Mouse (Mus musculus): ENCODE measurements around the gene Dusp7. TPM values are rescaled to one million over a fixed set of nuclear protein-coding genes. Genes with fewer than 3 reads are reported as not detected.

Gene Dusp7
- total RNA-seq, 1 experiment: 4.5 TPM

- in situ Hi-C loops (cut with MboI; ENCODE audit: low sequenced_read_pairs in 2 of 2, unreplicated experiment in 2 of 2): no loop called here
- TF ChIP-seq ZC3H11A (IDR thresholded peaks at IDR 0.05; ENCODE audit: borderline replicate concordance, low read depth, low read length) (no peak), MAFK (IDR thresholded peaks at IDR 0.05; ENCODE audit: insufficient read depth, low read depth, low read length) (no peak)
- no peak for DNase-seq (ENCODE audit: low read depth, low spot score)
- H3K36me3 ChIP-seq (ENCODE audit: control insufficient read depth, insufficient read depth, low read length, poor library complexity, severe bottlenecking): no peaks in the 10 kb centered on the region
- peaks cover 0 to 8% of the 10 kb centered on the region in 2 experiments; a peak in 2 of 4 replicates for H3K4me1 ChIP-seq (ENCODE audit: control insufficient read depth in 2 of 2, insufficient read depth in 2 of 2, low read length in 2 of 2, poor library complexity in 1 of 2)
- H3K27ac ChIP-seq (ENCODE audit: insufficient read depth, low read depth, low read length, poor library complexity, severe bottlenecking): no peak overlapping the region
- no peak overlapping the region for H3K9ac ChIP-seq (ENCODE audit: insufficient read depth, low read depth, low read length, poor library complexity, severe bottlenecking)
- H3K4me3 ChIP-seq (ENCODE audit: insufficient read depth in 1 of 2, low read depth in 1 of 2, low read length in 2 of 2, poor library complexity in 1 of 2, severe bottlenecking in 1 of 2): no peak overlapping the region
- no peaks in the 10 kb centered on the region for H3K9me3 ChIP-seq (ENCODE audit: control insufficient read depth, insufficient read depth, low read depth, low read length)
These were observed 45.2 kb downstream of the Dusp7 start for GRCm38 (mm10) chr9:106413606-106414005.

DNA sequence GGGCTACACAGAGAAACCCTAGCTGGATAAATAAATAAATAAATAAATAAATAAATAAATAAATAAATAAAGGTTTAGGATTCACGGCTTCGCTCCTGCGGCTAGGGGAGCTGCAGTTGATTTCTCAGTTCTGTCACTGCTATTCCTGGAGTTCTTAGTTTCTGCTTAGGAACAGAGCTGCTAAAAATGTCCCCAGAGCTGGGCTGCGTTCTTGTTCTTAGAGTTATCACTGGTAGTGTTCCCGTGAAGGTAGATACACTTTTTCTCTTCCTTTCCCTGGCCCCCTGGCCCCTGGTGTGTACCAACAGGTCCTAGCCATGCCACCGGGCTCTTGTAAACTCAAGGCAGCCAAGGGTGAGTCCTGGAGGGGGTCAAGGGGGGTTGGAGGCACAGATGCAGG lies 48.4 kb downstream of the Dusp7 start:
- DNase-seq (ENCODE audit: low read depth, low spot score): no peak
- no peak overlapping the region for H3K9ac ChIP-seq (ENCODE audit: insufficient read depth, low read depth, low read length, poor library complexity, severe bottlenecking)
- TF ChIP-seq ZC3H11A (IDR thresholded peaks at IDR 0.05; ENCODE audit: borderline replicate concordance, low read depth, low read length) (no peak), MAFK (IDR thresholded peaks at IDR 0.05; ENCODE audit: insufficient read depth, low read depth, low read length) (no peak), HCFC1 (IDR thresholded peaks at IDR 0.05; ENCODE audit: borderline replicate concordance, insufficient read depth, low read length) (no peak), CHD2 (IDR thresholded peaks at IDR 0.05; ENCODE audit: low read depth, low read length) (no peak), ZNF384 (IDR thresholded peaks at IDR 0.05; ENCODE audit: low read depth, low read length) (no peak)
- in situ Hi-C loops (cut with MboI; ENCODE audit: low sequenced_read_pairs in 2 of 2, unreplicated experiment in 2 of 2): no loop called here
- H3K9me3 ChIP-seq (ENCODE audit: control insufficient read depth, insufficient read depth, low read depth, low read length): no peaks in the 10 kb centered on the region
- no peak overlapping the region for H3K27ac ChIP-seq (ENCODE audit: insufficient read depth, low read depth, low read length, poor library complexity, severe bottlenecking)
- H3K4me1 ChIP-seq (ENCODE audit: control insufficient read depth in 2 of 2, insufficient read depth in 2 of 2, low read length in 2 of 2, poor library complexity in 1 of 2): peaks cover 0 to 20% of the 10 kb centered on the region in 2 experiments; a peak in 2 of 4 replicates
- no peak overlapping the region for H3K4me3 ChIP-seq (ENCODE audit: insufficient read depth in 1 of 2, low read depth in 1 of 2, low read length in 2 of 2, poor library complexity in 1 of 2, severe bottlenecking in 1 of 2)
- H3K36me3 ChIP-seq (ENCODE audit: control insufficient read depth, insufficient read depth, low read length, poor library complexity, severe bottlenecking): no peaks in the 10 kb centered on the region

DNA sequence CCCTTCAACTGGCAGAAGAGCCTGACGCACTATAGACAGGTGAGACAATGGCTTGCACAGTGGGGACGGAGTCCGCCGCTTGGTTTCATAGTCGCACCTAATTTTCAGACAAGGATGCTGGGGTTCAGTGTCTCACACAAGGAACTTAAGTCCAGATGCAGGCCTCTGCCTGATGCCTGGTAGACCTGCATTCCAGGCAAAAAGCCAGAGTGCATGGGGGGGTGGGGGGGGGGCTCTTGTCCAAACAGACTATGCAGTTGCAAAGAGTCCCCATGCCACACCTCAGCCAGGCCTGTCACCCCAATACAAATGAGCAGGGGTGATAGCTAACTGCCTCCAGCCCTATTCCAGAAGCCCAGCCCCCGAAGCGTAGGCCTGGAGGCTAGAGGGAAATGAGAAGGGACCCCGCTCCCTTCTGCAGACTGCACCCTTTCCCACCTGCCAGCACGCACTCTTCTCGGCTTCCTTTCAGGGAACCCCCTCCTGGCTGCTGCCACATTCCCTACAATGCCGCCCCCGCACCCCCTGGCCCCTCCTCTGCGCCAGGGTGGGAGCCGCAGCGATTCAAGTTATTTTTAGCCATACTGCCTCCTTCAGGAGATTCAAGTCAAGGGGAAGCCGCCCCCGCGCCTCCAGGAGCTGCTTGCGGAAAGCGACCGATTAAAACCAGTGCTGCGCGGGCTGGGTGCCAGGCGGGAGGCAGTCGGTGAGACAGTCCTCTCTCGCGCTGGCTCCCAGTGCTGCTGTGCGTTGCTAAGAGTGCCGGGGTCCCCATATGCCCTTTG lies 49.6 kb downstream of the Dusp7 start:
- in situ Hi-C loops (cut with MboI; ENCODE audit: low sequenced_read_pairs in 2 of 2, unreplicated experiment in 2 of 2): no loop called here
- Histone ChIP-seq H3K27ac (ENCODE audit: insufficient read depth, low read depth, low read length, poor library complexity, severe bottlenecking) (no peak overlapping the region), H3K36me3 (ENCODE audit: control insufficient read depth, insufficient read depth, low read length, poor library complexity, severe bottlenecking) (no peaks in the 10 kb centered on the region), H3K9me3 (ENCODE audit: control insufficient read depth, insufficient read depth, low read depth, low read length) (no peaks in the 10 kb centered on the region), H3K4me3 (ENCODE audit: insufficient read depth in 1 of 2, low read depth in 1 of 2, low read length in 2 of 2, poor library complexity in 1 of 2, severe bottlenecking in 1 of 2) (peak overlapping the region; percentile 9 to 29; a peak in 3 of 4 replicates), H3K4me1 (ENCODE audit: control insufficient read depth in 2 of 2, insufficient read depth in 2 of 2, low read length in 2 of 2, poor library complexity in 1 of 2) (peaks cover 0 to 20% of the 10 kb centered on the region in 2 experiments; a peak in 2 of 4 replicates), H3K9ac (ENCODE audit: insufficient read depth, low read depth, low read length, poor library complexity, severe bottlenecking) (0 out of 2 replicates have a peak overlapping the region, but pooled peaks have one; percentile 14)
- TF ChIP-seq HCFC1 (IDR thresholded peaks at IDR 0.05; ENCODE audit: borderline replicate concordance, insufficient read depth, low read length) (no peak), CHD2 (IDR thresholded peaks at IDR 0.05; ENCODE audit: low read depth, low read length) (no peak)
- DNase-seq (ENCODE audit: low read depth, low spot score): no peak

DNA sequence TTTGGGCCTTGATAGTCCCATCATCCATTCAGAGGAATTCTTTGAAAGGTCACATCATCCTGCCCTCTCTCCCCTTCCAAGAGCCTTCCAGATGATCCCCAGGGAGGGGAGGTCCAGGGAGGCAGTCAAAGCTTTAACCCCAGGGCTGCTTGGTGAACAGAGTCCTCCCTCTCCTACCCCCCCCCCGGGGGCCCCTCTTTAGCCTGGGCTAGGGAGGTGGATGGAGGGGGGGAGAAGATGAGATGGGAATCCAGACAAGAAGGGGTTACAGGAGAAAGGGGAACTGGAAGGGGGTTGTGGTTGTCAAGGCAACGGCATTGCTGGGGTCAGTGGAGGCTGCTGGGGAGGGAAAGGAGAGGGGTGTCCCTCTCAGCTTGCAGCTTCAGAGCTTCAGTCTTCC lies 52.2 kb downstream of the Dusp7 start:
- in situ Hi-C loops (cut with MboI; ENCODE audit: low sequenced_read_pairs in 2 of 2, unreplicated experiment in 2 of 2): loop anchor here (5.0 to 10.0 kb wide), 2 partner anchors 126 to 128 kb away; no protein-coding TSS in a partner anchor
- Histone ChIP-seq H3K4me1 (ENCODE audit: control insufficient read depth in 2 of 2, insufficient read depth in 2 of 2, low read length in 2 of 2, poor library complexity in 1 of 2) (peaks cover 0 to 20% of the 10 kb centered on the region in 2 experiments; a peak in 2 of 4 replicates), H3K4me3 (ENCODE audit: insufficient read depth in 1 of 2, low read depth in 1 of 2, low read length in 2 of 2, poor library complexity in 1 of 2, severe bottlenecking in 1 of 2) (no peak overlapping the region), H3K9ac (ENCODE audit: insufficient read depth, low read depth, low read length, poor library complexity, severe bottlenecking) (no peak overlapping the region), H3K9me3 (ENCODE audit: control insufficient read depth, insufficient read depth, low read depth, low read length) (no peaks in the 10 kb centered on the region), H3K36me3 (ENCODE audit: control insufficient read depth, insufficient read depth, low read length, poor library complexity, severe bottlenecking) (no peaks in the 10 kb centered on the region), H3K27ac (ENCODE audit: insufficient read depth, low read depth, low read length, poor library complexity, severe bottlenecking) (no peak overlapping the region)
- TF ChIP-seq ZC3H11A (IDR thresholded peaks at IDR 0.05; ENCODE audit: borderline replicate concordance, low read depth, low read length): no peak
- no peak for TF ChIP-seq CHD2 (IDR thresholded peaks at IDR 0.05; ENCODE audit: low read depth, low read length)
- no peak for TF ChIP-seq ZNF384 (IDR thresholded peaks at IDR 0.05; ENCODE audit: low read depth, low read length)
- TF ChIP-seq HCFC1 (IDR thresholded peaks at IDR 0.05; ENCODE audit: borderline replicate concordance, insufficient read depth, low read length): no peak
- TF ChIP-seq MAFK (IDR thresholded peaks at IDR 0.05; ENCODE audit: insufficient read depth, low read depth, low read length): no peak
- no peak for DNase-seq (ENCODE audit: low read depth, low spot score)
